Mouse (Mus musculus) G1E (cell line): ENCODE measurements around the gene 2610028H24Rik. TPM values are rescaled to one million over a fixed set of nuclear protein-coding genes. Genes with fewer than 3 reads are reported as not detected.

Experiments used
- ATAC-seq: 2 replicates; pipeline ENCODE4 v1.8.0; 2016; ENCODE audit warnings: mild to moderate bottlenecking; ENCODE audit not compliant: insufficient number of reproducible peaks, poor library complexity, low FRiP score, severe bottlenecking; ENCODE audit errors: extremely low read depth
- DNase-seq: peaks from one replicate; pipeline ENCODE4 v3.0.0; 2012; ENCODE audit warnings: low spot score
- H3K27me3 ChIP-seq: 2 replicates; pipeline ENCODE4 v1.6.1; 2012; ENCODE audit warnings: mild to moderate bottlenecking, low read length, inconsistent platforms; ENCODE audit not compliant: insufficient read depth
- H3K36me3 ChIP-seq: replicated peaks from 2 replicates; pipeline ENCODE3; 2012; ENCODE audit warnings: mild to moderate bottlenecking, inconsistent platforms
- H3K4me1 ChIP-seq: 2 replicates; pipeline ENCODE4 v1.6.1; 2012; ENCODE audit warnings: low read depth, low read length, inconsistent platforms, mixed read lengths; ENCODE audit not compliant: insufficient read depth
- H3K4me3 ChIP-seq: 2 replicates; pipeline ENCODE4 v1.5.1; 2012; ENCODE audit warnings: low read depth, mild to moderate bottlenecking, inconsistent platforms, low read length, moderate library complexity, mixed read lengths
- H3K9me3 ChIP-seq: replicated peaks from 2 replicates; pipeline ENCODE4 v1.6.1; 2012; ENCODE audit warnings: inconsistent platforms
- CTCF ChIP-seq: IDR thresholded peaks from 2 replicates; pipeline ENCODE4 v1.5.1; 2012; ENCODE audit warnings: low read depth, low read length, inconsistent platforms, mixed read lengths
- GATA1 ChIP-seq: IDR thresholded peaks from 2 replicates; pipeline ENCODE4 v1.6.1; 2012; ENCODE audit warnings: borderline replicate concordance, low read length, inconsistent platforms, mixed read lengths
- GATA2 ChIP-seq: IDR thresholded peaks from 2 replicates; pipeline ENCODE4 v1.6.1; 2012; ENCODE audit warnings: low read depth, low read length, inconsistent platforms, borderline replicate concordance
- POLR2AphosphoS5 ChIP-seq: IDR thresholded peaks from 2 replicates; pipeline ENCODE4 v1.6.1; 2012; ENCODE audit warnings: low read depth, low read length, inconsistent platforms; ENCODE audit not compliant: insufficient replicate concordance
- TAL1 ChIP-seq: conservative IDR thresholded peaks from 2 replicates; pipeline ENCODE4 v1.6.1; 2012; ENCODE audit warnings: low read depth, low read length, inconsistent platforms, mixed read lengths
- polyA plus RNA-seq: library from polyadenylated mRNA; stranded (reverse); fragments of >175 nt; gene quantifications from 2 replicates; pipeline ENCODE4 v1.2.3, GENCODE M21; 2012
- total RNA-seq, 2 experiments: library from RNA; stranded (forward) in 1 of 2; stranded (reverse) in 1 of 2; fragments of 200-1000 nt in 1 of 2; fragments of >200 nt in 1 of 2; fragmentation: Nextera tagmentation in 1 of 2; gene quantifications; 2 replicates each; pipeline ENCODE4 v1.2.3; 2014 to 2017

2610028H24Rik gene
- total and polyA plus RNA-seq, 3 experiments = 0.11 TPM; not detected in 2

- Histone ChIP-seq H3K36me3 (peaks cover 92% of the 10 kb centered on the region), H3K4me1 (peaks cover 63% of the 10 kb centered on the region), H3K9me3 (no peaks in the 10 kb centered on the region), H3K27me3 (no peaks in the 10 kb centered on the region), H3K4me3 (no peak overlapping the region; the same call in 1 of the 2 replicates)
- ATAC-seq = peak; percentile 86
- peak; percentile 57 for TF ChIP-seq TAL1
- TF ChIP-seq GATA1 = no peak
- DNase-seq = peak; percentile 67
Observed at GRCm38 (mm10) chr10:76488265-76488664, 39.4 kb downstream of the 2610028H24Rik start.

GRCm38 (mm10) chr10:76489205-76489604 is 40.3 kb downstream of the 2610028H24Rik start:
- no peaks in the 10 kb centered on the region for H3K27me3 ChIP-seq
- TF ChIP-seq TAL1 = no peak
- TF ChIP-seq CTCF = no peak
- no peak for TF ChIP-seq POLR2AphosphoS5
- no peak for TF ChIP-seq GATA2
- TF ChIP-seq GATA1 = no peak
- ATAC-seq (no peak), DNase-seq (no peak)
- no peaks in the 10 kb centered on the region for H3K9me3 ChIP-seq
- H3K36me3 ChIP-seq = peaks cover 92% of the 10 kb centered on the region
- peaks cover 72% of the 10 kb centered on the region for H3K4me1 ChIP-seq
- no peak overlapping the region for H3K4me3 ChIP-seq

GRCm38 (mm10) chr10:76493527-76493926 is 44.6 kb downstream of the 2610028H24Rik start:
- TF ChIP-seq GATA1 = no peak
- TF ChIP-seq GATA2 = no peak
- no peak for TF ChIP-seq POLR2AphosphoS5
- TF ChIP-seq CTCF = no peak
- TF ChIP-seq TAL1 = no peak
- H3K9me3 ChIP-seq = no peaks in the 10 kb centered on the region
- no peaks in the 10 kb centered on the region for H3K27me3 ChIP-seq
- H3K4me3 ChIP-seq = no peak overlapping the region
- H3K36me3 ChIP-seq = peaks cover 90% of the 10 kb centered on the region
- peaks cover 77% of the 10 kb centered on the region for H3K4me1 ChIP-seq
- DNase-seq = peak; percentile 29
- peak; percentile 37 for ATAC-seq

- TF ChIP-seq CTCF (no peak), POLR2AphosphoS5 (no peak), GATA2 (no peak), TAL1 (no peak), GATA1 (no peak)
- DNase-seq = no peak
- no peaks in the 10 kb centered on the region for H3K9me3 ChIP-seq
- peaks cover 90% of the 10 kb centered on the region for H3K36me3 ChIP-seq
- no peak overlapping the region; the same call in 1 of the 2 replicates for H3K4me3 ChIP-seq
- H3K4me1 ChIP-seq = peaks cover 57% of the 10 kb centered on the region
- no peaks in the 10 kb centered on the region for H3K27me3 ChIP-seq
- ATAC-seq = no peak
Observed at GRCm38 (mm10) chr10:76495501-76495900, 46.6 kb downstream of the 2610028H24Rik start.

- Histone ChIP-seq H3K4me3 (no peak overlapping the region; the same call in 1 of the 2 replicates), H3K27me3 (no peaks in the 10 kb centered on the region), H3K4me1 (peaks cover 50% of the 10 kb centered on the region), H3K9me3 (no peaks in the 10 kb centered on the region), H3K36me3 (peaks cover 90% of the 10 kb centered on the region)
- no peak for DNase-seq
- peak; percentile 23; the same call in 1 of the 2 replicates for ATAC-seq
- peak; percentile 43; the same call in 1 of the 2 replicates for TF ChIP-seq TAL1
- TF ChIP-seq POLR2AphosphoS5 = no peak
Observed at GRCm38 (mm10) chr10:76496366-76496765, 47.5 kb downstream of the 2610028H24Rik start.

- H3K27me3 ChIP-seq = no peaks in the 10 kb centered on the region
- ATAC-seq (no peak), DNase-seq (no peak)
- peaks cover 43% of the 10 kb centered on the region for H3K4me1 ChIP-seq
- TF ChIP-seq POLR2AphosphoS5 (no peak), GATA1 (no peak), GATA2 (no peak), TAL1 (no peak), CTCF (no peak)
- no peak overlapping the region for H3K4me3 ChIP-seq
- H3K9me3 ChIP-seq = no peaks in the 10 kb centered on the region
- H3K36me3 ChIP-seq = peaks cover 93% of the 10 kb centered on the region
Observed at GRCm38 (mm10) chr10:76497522-76497921, 48.6 kb downstream of the 2610028H24Rik start.
